Mouse (Mus musculus) kidney, postnatal 0 days (tissue): ENCODE results near the gene Pon2. TPM values are rescaled to one million over a fixed set of nuclear protein-coding genes. Genes with fewer than 3 reads are reported as not detected.
"Not testable (repeated sequence)": the region's sequence is repeated elsewhere in the genome, so short reads cannot be mapped to it uniquely, and the experiment has no call there.

Source experiments
- ATAC-seq: fragments of 200-750 bp; cut with Nextera tagmentation; replicated peaks from 2 replicates; pipeline ENCODE4 v1.8.0; 2017; ENCODE audit warnings: low read depth, moderate number of reproducible peaks, moderate TSS enrichment, moderate library complexity; ENCODE audit not compliant: low FRiP score
- DNase-seq: peaks from one replicate; pipeline ENCODE4 v3.0.0-alpha.2; 2016; ENCODE audit warnings: low spot score
- H3K27ac ChIP-seq: fragments of 300-500 bp; sonication (generic); 2 replicates; pipeline ENCODE4 v1.5.1; 2014; ENCODE audit warnings: mild to moderate bottlenecking
- H3K27me3 ChIP-seq: fragments of 300-500 bp; sonication (generic); 2 replicates; pipeline ENCODE4 v1.6.1; 2014; ENCODE audit warnings: low read length, mixed read lengths; ENCODE audit not compliant: insufficient read depth
- H3K36me3 ChIP-seq: fragments of 300-500 bp; sonication (generic); 2 replicates; pipeline ENCODE4 v1.6.1; 2014; ENCODE audit warnings: low read length, mixed read lengths; ENCODE audit not compliant: insufficient read depth
- H3K4me1 ChIP-seq: fragments of 300-500 bp; sonication (generic); replicated peaks from 2 replicates; pipeline ENCODE4 v1.6.1; 2014; ENCODE audit warnings: antibody characterized with exemption, low read length, mixed read lengths; ENCODE audit not compliant: insufficient read depth
- H3K4me2 ChIP-seq: fragments of 300-500 bp; sonication (generic); 2 replicates; pipeline ENCODE4 v1.6.1; 2014; ENCODE audit warnings: mild to moderate bottlenecking, low read length, moderate library complexity, mixed read lengths
- H3K4me3 ChIP-seq: fragments of 300-500 bp; sonication (generic); replicated peaks from 2 replicates; pipeline ENCODE4 v1.5.1; 2014; ENCODE audit warnings: low read depth, low read length
- H3K9ac ChIP-seq: fragments of 300-500 bp; sonication (generic); 2 replicates; pipeline ENCODE4 v1.6.1; 2014; ENCODE audit warnings: low read depth, low read length
- H3K9me3 ChIP-seq: fragments of 300-500 bp; sonication (generic); replicated peaks from 2 replicates; pipeline ENCODE4 v1.6.1; 2016; ENCODE audit warnings: low read length, inconsistent platforms, mixed read lengths
- CTCF ChIP-seq: IDR thresholded peaks from 2 replicates; pipeline ENCODE4 v1.5.1; 2016; ENCODE audit warnings: antibody characterized with exemption, low read depth, mild to moderate bottlenecking, moderate library complexity
- WGBS: fragments of 180-500 bp; shearing (Covaris S2); extraction: QIAGEN DNeasy Blood & Tissue Kit; methylation state at CpG from one replicate; pipeline ENCODE4 v1.1.7; 2014; 5-methylcytosine and 5-hydroxymethylcytosine counted together
- polyA plus RNA-seq: library from polyadenylated mRNA; unstranded; fragments of >200 nt; fragmentation: Nextera tagmentation; extraction: Ambion mirVana; gene quantifications from 2 replicates; pipeline ENCODE4 v1.2.1, GENCODE M21; 2015

Gene Pon2
- polyA plus RNA-seq, 1 experiment from 2014 or later: 25.8 TPM

DNA sequence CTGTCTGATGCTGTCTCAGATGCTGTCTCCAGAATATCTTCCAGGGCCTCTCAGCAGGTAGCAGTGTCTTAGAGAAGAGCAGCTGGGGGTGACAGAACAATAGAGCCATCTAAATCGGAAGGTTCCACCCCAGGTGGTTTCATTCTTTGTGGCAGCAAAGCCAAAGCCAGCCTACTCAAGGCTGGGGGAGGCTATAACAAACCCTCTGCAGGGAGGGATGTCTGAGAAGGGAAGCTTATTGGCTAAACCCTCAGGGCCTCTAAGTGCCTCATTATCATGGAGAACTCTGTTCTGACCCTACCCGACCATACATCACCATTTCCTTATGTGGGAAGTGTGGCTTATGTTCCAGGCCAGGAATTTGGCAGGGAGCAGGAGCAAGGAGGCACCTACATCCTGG is 26.9 kb upstream of the Pon2 start:
- Histone ChIP-seq H3K9me3 (no peaks in the 10 kb centered on the region), H3K9ac (no peak overlapping the region), H3K4me3 (no peak overlapping the region), H3K36me3 (no peaks in the 10 kb centered on the region), H3K4me2 (no peak overlapping the region), H3K27me3 (no peaks in the 10 kb centered on the region), H3K4me1 (no peaks in the 10 kb centered on the region), H3K27ac (no peak overlapping the region)
- whole genome bisulfite sequencing: 75% methylated on average over 2 of the region's 2 CpGs
- no peak for ATAC-seq
- no peak for DNase-seq
- no peak for TF ChIP-seq CTCF

DNA sequence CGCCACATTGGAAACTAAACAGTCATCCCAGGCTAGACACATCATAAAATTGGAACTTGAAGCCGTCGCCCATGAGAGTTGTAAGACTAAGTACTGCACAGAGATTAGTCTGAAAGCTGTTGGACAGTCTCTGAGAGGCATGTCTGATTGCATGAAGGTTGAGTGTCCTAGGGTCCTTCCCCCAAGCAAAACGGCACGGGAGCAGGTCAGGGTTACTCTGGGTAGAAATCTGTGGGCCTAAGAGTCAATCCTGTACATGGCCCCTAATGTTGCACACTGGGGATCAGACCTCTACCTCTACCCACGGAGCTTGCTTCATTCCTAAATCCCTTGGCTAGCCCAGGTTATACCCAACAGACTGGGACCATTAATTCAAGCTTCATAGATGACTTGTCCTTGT is 25.8 kb upstream of the Pon2 start:
- ATAC-seq, H3K4me3 ChIP-seq, H3K9ac ChIP-seq, H3K27ac ChIP-seq, H3K4me2 ChIP-seq, H3K9me3 ChIP-seq, DNase-seq, H3K4me1 ChIP-seq, H3K27me3 ChIP-seq, H3K36me3 ChIP-seq: not testable (repeated sequence)
- 90% methylated on average over 6 of the region's 6 CpGs for WGBS

DNA sequence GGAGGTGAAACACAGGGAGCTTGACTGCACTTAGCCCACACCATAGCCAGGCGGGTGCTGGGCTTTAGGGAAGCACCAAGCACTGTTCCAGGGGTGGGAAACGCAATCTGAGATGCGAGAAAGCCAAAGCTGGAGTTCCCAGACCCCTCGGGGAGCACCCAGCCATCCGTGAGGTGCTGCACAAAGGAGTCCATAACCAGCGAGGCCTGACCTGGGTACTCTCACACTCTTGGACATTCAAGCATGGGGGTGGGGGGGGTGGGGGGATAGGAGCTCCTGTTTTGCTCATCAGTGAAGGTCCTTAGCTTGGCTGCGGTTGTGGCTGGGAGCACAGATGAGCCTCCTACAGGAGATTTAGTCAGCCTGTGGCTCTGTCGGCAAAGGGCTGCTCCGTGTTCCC is 18.4 kb upstream of the Pon2 start:
- ATAC-seq (no peak), DNase-seq (no peak)
- H3K4me1 ChIP-seq: no peaks in the 10 kb centered on the region
- no peak overlapping the region for H3K4me3 ChIP-seq
- H3K4me2 ChIP-seq: no peak overlapping the region
- H3K9me3 ChIP-seq: no peaks in the 10 kb centered on the region
- no peak for TF ChIP-seq CTCF
- no peak overlapping the region for H3K27ac ChIP-seq
- H3K27me3 ChIP-seq: no peaks in the 10 kb centered on the region
- WGBS: 69% methylated on average over 9 of the region's 9 CpGs
- H3K9ac ChIP-seq: no peak overlapping the region
- H3K36me3 ChIP-seq: no peaks in the 10 kb centered on the region

DNA sequence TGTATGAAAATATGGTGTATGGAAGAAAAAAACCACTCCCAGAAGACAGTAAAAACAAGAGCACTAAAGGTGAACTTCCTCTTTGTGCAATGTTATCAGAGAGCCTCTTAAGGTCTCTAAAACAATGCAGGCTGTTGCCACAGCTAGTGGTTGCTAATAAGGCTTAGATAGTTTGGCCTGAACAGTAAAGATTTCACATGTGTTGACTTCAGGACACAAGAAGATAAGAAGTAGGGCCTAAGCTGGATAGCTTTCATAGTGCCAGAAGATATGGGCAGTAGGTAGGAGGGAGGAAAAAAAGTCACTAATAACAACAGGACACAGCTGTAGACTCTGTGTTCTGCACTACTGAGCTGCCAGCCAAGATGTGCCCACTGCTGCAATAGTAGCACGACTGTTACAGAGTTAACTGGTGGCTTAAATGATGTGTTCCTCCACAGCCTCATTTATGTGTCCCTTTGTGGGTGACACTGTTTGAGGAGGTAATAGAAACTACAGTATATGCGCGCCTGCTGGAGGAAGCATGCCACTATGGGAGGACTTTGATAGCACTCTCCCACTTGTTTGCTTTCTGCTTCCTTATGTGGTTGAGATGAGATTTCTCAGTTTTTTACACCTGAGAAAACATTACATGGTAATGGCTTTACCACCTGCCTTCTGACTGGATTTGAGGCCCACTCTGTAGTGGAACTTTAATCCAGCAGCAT is 17.0 kb upstream of the Pon2 start:
- no peak overlapping the region for H3K4me3 ChIP-seq
- no peak for DNase-seq
- no peak overlapping the region for H3K9ac ChIP-seq
- H3K9me3 ChIP-seq: no peaks in the 10 kb centered on the region
- no peak overlapping the region for H3K4me2 ChIP-seq
- H3K36me3 ChIP-seq: no peaks in the 10 kb centered on the region
- no peak overlapping the region for H3K27ac ChIP-seq
- no peaks in the 10 kb centered on the region for H3K4me1 ChIP-seq
- TF ChIP-seq CTCF: no peak
- no peaks in the 10 kb centered on the region for H3K27me3 ChIP-seq
- 69% methylated on average over 3 of the region's 3 CpGs for WGBS
- no peak for ATAC-seq

DNA sequence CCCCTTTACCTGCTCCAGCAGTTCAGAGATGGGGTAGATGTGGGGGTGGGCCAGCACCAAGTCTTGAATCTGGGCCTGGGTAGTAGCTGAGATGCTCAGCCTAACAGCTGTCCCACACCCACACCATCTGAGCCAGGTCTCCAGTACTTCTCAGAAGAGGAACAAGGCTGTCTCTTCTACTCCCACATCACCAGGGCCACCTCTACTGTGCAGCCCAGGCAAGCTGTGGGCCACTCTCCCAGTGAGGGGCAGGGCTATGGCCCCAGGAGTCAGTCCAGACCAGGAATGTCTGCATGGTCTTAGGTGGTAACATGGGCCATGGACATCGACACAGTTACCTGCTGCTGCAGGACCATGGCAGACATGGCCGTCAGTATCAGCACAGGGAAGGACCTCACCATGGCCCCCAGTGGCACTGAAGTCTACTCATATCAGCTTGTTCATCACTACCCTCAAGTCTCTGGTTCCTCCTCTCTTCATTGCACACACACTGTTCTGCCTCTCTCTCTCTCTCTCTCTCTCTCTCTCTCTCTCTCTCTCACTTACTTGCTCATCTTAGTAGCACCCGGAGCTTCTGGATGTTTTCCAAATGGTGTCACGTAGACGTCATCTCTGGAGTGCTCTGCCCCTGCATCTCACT is 15.8 kb upstream of the Pon2 start:
- Histone ChIP-seq H3K4me1 (no peaks in the 10 kb centered on the region), H3K27ac (no peak overlapping the region), H3K4me2 (no peak overlapping the region), H3K9ac (no peak overlapping the region), H3K9me3 (no peaks in the 10 kb centered on the region), H3K27me3 (no peaks in the 10 kb centered on the region), H3K4me3 (no peak overlapping the region), H3K36me3 (no peaks in the 10 kb centered on the region)
- no peak for DNase-seq
- 82% methylated on average over 5 of the region's 5 CpGs for WGBS
- no peak for TF ChIP-seq CTCF
- no peak for ATAC-seq

DNA sequence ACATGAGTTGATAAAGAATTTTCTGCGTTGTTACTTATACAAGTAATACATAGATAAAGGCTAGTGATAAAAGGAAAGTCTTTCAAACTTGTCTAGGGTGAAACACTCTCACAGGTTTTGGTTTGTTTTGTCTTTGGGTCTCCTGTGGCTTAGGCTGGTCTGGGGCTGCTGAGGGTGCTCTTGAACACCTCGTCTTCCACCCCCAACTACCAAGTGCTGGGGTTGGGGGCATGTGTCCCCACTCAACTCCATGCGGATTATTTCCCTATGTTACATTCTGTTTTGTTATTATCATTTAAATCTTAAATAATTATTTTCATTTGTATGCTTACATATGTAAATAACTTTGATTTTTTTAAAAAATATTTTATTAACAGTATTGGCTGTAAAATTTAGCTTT is 12.2 kb upstream of the Pon2 start:
- Histone ChIP-seq H3K4me2 (no peak overlapping the region), H3K4me3 (no peak overlapping the region), H3K4me1 (no peaks in the 10 kb centered on the region), H3K9ac (no peak overlapping the region), H3K27ac (no peak overlapping the region), H3K9me3 (no peaks in the 10 kb centered on the region), H3K27me3 (no peaks in the 10 kb centered on the region), H3K36me3 (no peaks in the 10 kb centered on the region)
- no peak for TF ChIP-seq CTCF
- DNase-seq (no peak), ATAC-seq (no peak)
- 89% methylated on average over 3 of the region's 3 CpGs for WGBS
